Mouse (Mus musculus) heart, adult 18-20 months (tissue): Measurements from ENCODE around the gene Sema4d. TPM values are rescaled to one million over a fixed set of nuclear protein-coding genes. Genes with fewer than 3 reads are reported as not detected.

ENCODE experiments used
- DNase-seq, 2 experiments: peaks; one replicate each; pipeline ENCODE4 v3.0.0; 2021 to 2022; ENCODE audit warnings: mixed read lengths in 1 of 2
- microRNA-seq, 2 experiments: library from miRNA; unstranded; fragments of <30 nt; microRNA quantifications; one replicate each; pipeline ENCODE4 v1.2.0; 2022
- total RNA-seq, 2 experiments: library from RNA; stranded (reverse); gene quantifications; 2 replicates each; pipeline ENCODE4 v1.2.3; 2021

Sema4d gene
- total RNA-seq, 2 experiments from 2014 or later: 57.5 to 67.5 TPM

DNA sequence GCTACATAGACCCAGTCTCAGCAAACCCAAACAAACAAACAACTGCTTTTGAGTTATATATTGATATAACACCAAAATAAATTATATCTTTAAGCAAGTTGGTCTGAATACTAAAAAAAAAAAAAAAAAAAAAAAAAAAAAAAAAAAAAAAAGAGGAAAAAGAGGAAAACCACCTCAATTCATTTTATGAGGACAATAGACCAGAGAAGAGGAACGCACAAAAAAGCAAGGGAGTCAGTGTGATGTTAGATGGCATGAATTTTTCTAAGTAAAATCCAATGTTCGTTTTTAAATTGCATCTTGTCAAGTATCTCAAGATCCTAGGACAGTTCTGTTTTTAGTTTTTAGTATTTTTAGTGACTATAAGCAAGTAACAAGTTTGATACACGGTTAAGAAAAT lies 152.1 kb downstream of the Sema4d start:
- no peak for DNase-seq

DNA sequence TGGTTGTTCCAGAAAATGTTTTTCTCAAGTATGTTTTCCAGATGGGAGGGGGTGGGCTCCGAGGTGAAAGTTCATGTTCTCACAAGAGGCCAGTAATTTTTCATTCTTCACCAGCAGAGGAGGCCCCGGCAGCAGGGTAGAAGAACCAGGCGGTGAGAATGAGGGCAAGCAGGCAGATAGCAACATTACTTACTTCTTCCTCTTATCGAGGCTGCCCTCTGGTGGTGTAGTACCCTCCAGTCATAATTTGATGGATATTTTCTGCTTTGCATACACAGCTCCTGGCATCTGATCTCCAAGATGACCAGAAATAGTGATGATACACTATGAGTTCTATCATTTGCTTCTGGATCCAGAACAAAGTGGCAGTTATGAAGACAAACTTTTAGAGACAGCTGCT lies 154.6 kb downstream of the Sema4d start:
- DNase-seq: no peak

Small RNA genes within 50 kb of the gene (microRNA-seq; reads per million reads assigned to microRNA genes)
- gene Gm23566: 0 reads per million in 2 experiments

Other genes with a start within 250 kb of the Sema4d start
- gene Shc3, start 224.3 kb downstream of the Sema4d start, total RNA-seq: 1 to 10 TPM; 1.0 to 1.2 TPM
- 1 to 10 TPM; 1.1 to 2.0 TPM for gene Cks2, start 148.5 kb downstream of the Sema4d start, total RNA-seq
- 10 to 100 TPM; 11.7 to 13.7 TPM for gene Secisbp2, start 142.1 kb downstream of the Sema4d start, total RNA-seq
- gene Gadd45g, start 52.9 kb upstream of the Sema4d start, total RNA-seq: 10 to 100 TPM; 11.7 to 13.8 TPM